Mouse (Mus musculus) CH12.LX (cell line): Measurements from ENCODE around the gene Slc22a4. TPM values are rescaled to one million over a fixed set of nuclear protein-coding genes. Genes with fewer than 3 reads are reported as not detected.

ENCODE experiments used
- DNase-seq: peaks from one replicate; pipeline ENCODE4 v3.0.0-alpha.2; 2013; ENCODE audit errors: extremely low read depth
- H3K27ac ChIP-seq: 2 replicates; pipeline ENCODE4 v1.5.1; 2012; ENCODE audit warnings: low read depth, mild to moderate bottlenecking, control low read depth, moderate library complexity; ENCODE audit not compliant: insufficient read depth
- H3K27me3 ChIP-seq: replicated peaks from 2 replicates; pipeline ENCODE3; 2012; ENCODE audit warnings: inconsistent platforms
- H3K36me3 ChIP-seq, 2 experiments: replicated peaks in 1 of 2; 2 replicates each; pipeline versions ENCODE3 to v1.6.1; 2012; ENCODE audit warnings: inconsistent platforms in 1 of 2, low read length in 1 of 2, mild to moderate bottlenecking in 1 of 2, mixed read lengths in 1 of 2, moderate library complexity in 1 of 2; ENCODE audit not compliant: control insufficient read depth in 1 of 2, insufficient read depth in 1 of 2
- H3K4me1 ChIP-seq, 2 experiments: 2 replicates each; pipeline ENCODE4 v1.6.1; 2012; ENCODE audit warnings: inconsistent platforms in 1 of 2, moderate library complexity in 1 of 2; ENCODE audit not compliant: insufficient read depth in 2 of 2, control insufficient read depth in 1 of 2
- H3K4me2 ChIP-seq: 2 replicates; pipeline ENCODE4 v1.6.1; 2012; ENCODE audit warnings: low read depth, mild to moderate bottlenecking, control low read depth; ENCODE audit not compliant: poor library complexity, insufficient read depth, severe bottlenecking
- H3K4me3 ChIP-seq, 3 experiments: fragments of 150-350 bp in 1 of 3; sonication (generic) in 1 of 3; replicated peaks in 1 of 3; 2 replicates each; pipeline versions ENCODE3 to v1.5.1; 2011 to 2012; ENCODE audit warnings: low read depth in 2 of 3, low read length in 2 of 3, mild to moderate bottlenecking in 2 of 3, moderate library complexity in 2 of 3, control low read depth in 1 of 3, improper control_type of control experiment in 1 of 3, inconsistent platforms in 1 of 3, mixed read lengths in 1 of 3; ENCODE audit not compliant: poor library complexity in 1 of 3
- H3K79me2 ChIP-seq: replicated peaks from 2 replicates; pipeline ENCODE4 v1.6.1; 2012; ENCODE audit warnings: mild to moderate bottlenecking, moderate library complexity; ENCODE audit not compliant: control insufficient read depth, poor library complexity, insufficient read depth, severe bottlenecking; ENCODE audit errors: extremely low read depth
- H3K9ac ChIP-seq: 2 replicates; pipeline ENCODE4 v1.6.1; 2012; ENCODE audit warnings: low read depth, mild to moderate bottlenecking, control low read depth, moderate library complexity; ENCODE audit not compliant: insufficient read depth
- H3K9me3 ChIP-seq: replicated peaks from 2 replicates; pipeline ENCODE3; 2012; ENCODE audit warnings: low read length, inconsistent platforms, mixed read lengths
- CHD1 ChIP-seq: IDR thresholded peaks from 2 replicates; pipeline ENCODE4 v1.6.1; 2012; ENCODE audit warnings: low read depth, low read length, improper control_type of control experiment, inconsistent platforms
- CHD2 ChIP-seq: IDR thresholded peaks from 2 replicates; pipeline ENCODE4 v1.6.1; 2011; ENCODE audit warnings: low read length, improper control_type of control experiment
- CTCF ChIP-seq, 2 experiments: IDR thresholded peaks in 1 of 2; conservative IDR thresholded peaks in 1 of 2; 2 replicates each; pipeline ENCODE4 v1.5.1; 2011 to 2012; ENCODE audit warnings: low read depth in 2 of 2, low read length in 2 of 2, improper control_type of control experiment in 1 of 2, inconsistent platforms in 1 of 2, mild to moderate bottlenecking in 1 of 2, moderate library complexity in 1 of 2
- E2F4 ChIP-seq: IDR thresholded peaks from 2 replicates; pipeline ENCODE4 v1.6.1; 2011; ENCODE audit warnings: low read depth, low read length, improper control_type of control experiment; ENCODE audit not compliant: insufficient replicate concordance
- EP300 ChIP-seq: IDR thresholded peaks from 2 replicates; pipeline ENCODE4 v1.6.1; 2011; ENCODE audit warnings: low read length, improper control_type of control experiment
- ETS1 ChIP-seq: conservative IDR thresholded peaks from 2 replicates; pipeline ENCODE4 v1.6.1; 2012; ENCODE audit warnings: low read depth, mild to moderate bottlenecking, inconsistent platforms, low read length, improper control_type of control experiment, moderate library complexity
- HCFC1 ChIP-seq: IDR thresholded peaks from 2 replicates; pipeline ENCODE4 v1.6.1; 2012; ENCODE audit warnings: low read depth, mild to moderate bottlenecking, inconsistent platforms, low read length, improper control_type of control experiment
- IRF4 ChIP-seq: IDR thresholded peaks from 2 replicates; pipeline ENCODE4 v1.6.1; 2014; ENCODE audit warnings: low read depth, mild to moderate bottlenecking, inconsistent platforms, low read length, improper control_type of control experiment
- JUN ChIP-seq: IDR thresholded peaks from 2 replicates; pipeline ENCODE4 v1.6.1; 2011; ENCODE audit warnings: low read depth, mild to moderate bottlenecking, low read length, improper control_type of control experiment, moderate library complexity; ENCODE audit not compliant: insufficient read depth
- JUND ChIP-seq: conservative IDR thresholded peaks from 2 replicates; pipeline ENCODE4 v1.6.1; 2011; ENCODE audit warnings: low read depth, low read length, improper control_type of control experiment
- KAT2A ChIP-seq: IDR thresholded peaks from 2 replicates; pipeline ENCODE4 v1.6.1; 2012; ENCODE audit warnings: low read length, improper control_type of control experiment, inconsistent platforms; ENCODE audit not compliant: insufficient replicate concordance
- MAFK ChIP-seq: IDR thresholded peaks from 2 replicates; pipeline ENCODE4 v1.6.1; 2011; ENCODE audit warnings: low read length, improper control_type of control experiment; ENCODE audit not compliant: insufficient replicate concordance
- MAZ ChIP-seq: IDR thresholded peaks from 2 replicates; pipeline ENCODE4 v1.6.1; 2012; ENCODE audit warnings: low read depth, mild to moderate bottlenecking, inconsistent platforms, low read length, improper control_type of control experiment, moderate library complexity
- MEF2A ChIP-seq: IDR thresholded peaks from 2 replicates; pipeline ENCODE4 v1.6.1; 2014; ENCODE audit warnings: low read depth, mild to moderate bottlenecking, inconsistent platforms, low read length, improper control_type of control experiment, borderline replicate concordance
- MYC ChIP-seq: IDR thresholded peaks from 2 replicates; pipeline ENCODE4 v1.6.1; 2011; ENCODE audit warnings: low read depth, mild to moderate bottlenecking, improper control_type of control experiment, low read length
- NELFE ChIP-seq: IDR thresholded peaks from 2 replicates; pipeline ENCODE4 v1.6.1; 2011; ENCODE audit warnings: low read depth, low read length, improper control_type of control experiment
- PAX5 ChIP-seq: IDR thresholded peaks from 2 replicates; pipeline ENCODE4 v1.6.1; 2012; ENCODE audit warnings: low read length, inconsistent platforms, mixed read lengths
- POLR2A ChIP-seq: IDR thresholded peaks from 2 replicates; pipeline ENCODE4 v1.6.1; 2011; ENCODE audit warnings: low read depth, mild to moderate bottlenecking, improper control_type of control experiment, low read length
- RAD21 ChIP-seq: IDR thresholded peaks from 2 replicates; pipeline ENCODE4 v1.6.1; 2011; ENCODE audit warnings: low read depth, mild to moderate bottlenecking, low read length, improper control_type of control experiment, moderate library complexity
- RCOR1 ChIP-seq: conservative IDR thresholded peaks from 2 replicates; pipeline ENCODE4 v1.6.1; 2012; ENCODE audit warnings: low read depth, mild to moderate bottlenecking, inconsistent platforms, low read length, improper control_type of control experiment
- SIN3A ChIP-seq: IDR thresholded peaks from 2 replicates; pipeline ENCODE4 v1.6.1; 2012; ENCODE audit warnings: low read length, improper control_type of control experiment, inconsistent platforms
- SMC3 ChIP-seq: IDR thresholded peaks from 2 replicates; pipeline ENCODE4 v1.6.1; 2011; ENCODE audit warnings: low read depth, low read length, improper control_type of control experiment
- TBP ChIP-seq: conservative IDR thresholded peaks from 2 replicates; pipeline ENCODE4 v1.6.1; 2011; ENCODE audit warnings: low read depth, low read length, improper control_type of control experiment
- UBTF ChIP-seq: IDR thresholded peaks from 2 replicates; pipeline ENCODE4 v1.6.1; 2012; ENCODE audit warnings: low read depth, mild to moderate bottlenecking, inconsistent platforms, low read length, improper control_type of control experiment, moderate library complexity
- USF1 ChIP-seq: IDR thresholded peaks from 2 replicates; pipeline ENCODE4 v1.6.1; 2014; ENCODE audit warnings: low read depth, mild to moderate bottlenecking, inconsistent platforms, low read length, improper control_type of control experiment
- ZC3H11A ChIP-seq: IDR thresholded peaks from 2 replicates; pipeline ENCODE4 v1.6.1; 2012; ENCODE audit warnings: low read depth, mild to moderate bottlenecking, inconsistent platforms, low read length, improper control_type of control experiment
- ZMIZ1 ChIP-seq: IDR thresholded peaks from 2 replicates; pipeline ENCODE4 v1.6.1; 2012; ENCODE audit warnings: low read depth, mild to moderate bottlenecking, inconsistent platforms, low read length, improper control_type of control experiment
- ZNF384 ChIP-seq: IDR thresholded peaks from 2 replicates; pipeline ENCODE4 v1.6.1; 2012; ENCODE audit warnings: low read depth, low read length, improper control_type of control experiment, inconsistent platforms
- dilution Hi-C: fragments of 300-500 bp; cut with MboI; formaldehyde crosslinking; loops from 2 replicates; pipeline ENCODE4 v1.14.3; 2020; ENCODE audit warnings: low sequenced_read_pairs; ENCODE audit not compliant: extremely low pct_unique_long_range_greater_than_20kb, extremely low pct_ligation_motif_present
- in situ Hi-C: fragments of 300-500 bp; cut with MboI; formaldehyde crosslinking; loops from 3 replicates; pipeline ENCODE4 v1.14.3; 2019; ENCODE audit warnings: low sequenced_read_pairs, low pct_ligation_motif_present, low pct_unique_long_range_greater_than_20kb, mixed read lengths
- polyA plus RNA-seq: library from polyadenylated mRNA; unstranded; fragments of >175 nt; gene quantifications from 2 replicates; pipeline ENCODE4 v1.2.1, GENCODE M21; 2012; ENCODE audit warnings: low read depth; ENCODE audit not compliant: insufficient read length
- total RNA-seq, 2 experiments: library from RNA; depleted of rRNA; stranded (reverse); fragments of 300-350 nt in 1 of 2; fragments of >200 nt in 1 of 2; gene quantifications; 2 replicates each; pipeline ENCODE4 v1.2.3; 2012 to 2014

Gene Slc22a4
- total and polyA plus RNA-seq, 3 experiments, result not detected

- H3K27me3 ChIP-seq, result peaks cover 12% of the 10 kb centered on the region
- H3K27ac ChIP-seq, result no peak overlapping the region
- H3K4me3 ChIP-seq, result no peak overlapping the region
- peaks cover 10 to 18% of the 10 kb centered on the region in 2 experiments for H3K4me1 ChIP-seq
- no peak for DNase-seq
- no peak for TF ChIP-seq TBP
- no peak for TF ChIP-seq SIN3A
- no peak for TF ChIP-seq CHD2
- no peak for TF ChIP-seq JUN
- no peak for TF ChIP-seq CTCF (conservative IDR thresholded peaks at IDR 0.05 in 1 of 2, IDR thresholded peaks at IDR 0.05 in 1 of 2; ENCODE audit: low read depth in 2 of 2, low read length in 2 of 2)
- no peak for TF ChIP-seq MAFK
- no peak for TF ChIP-seq PAX5
- no peak for TF ChIP-seq CHD1
- TF ChIP-seq ETS1, result no peak
- no peak for TF ChIP-seq UBTF
- no peak for TF ChIP-seq NELFE
- no peak for TF ChIP-seq MEF2A
- no peak for TF ChIP-seq SMC3
- no peak for TF ChIP-seq MYC
- TF ChIP-seq POLR2A, result no peak
- no peak overlapping the region for H3K9ac ChIP-seq
- H3K79me2 ChIP-seq, result no peaks in the 10 kb centered on the region
- H3K36me3 ChIP-seq, result no peaks in the 10 kb centered on the region
- no peak overlapping the region for H3K4me2 ChIP-seq
- in situ Hi-C loops, result no loop called here
- dilution Hi-C loops, result no loop called here
- peaks cover 3% of the 10 kb centered on the region for H3K9me3 ChIP-seq
Observed at GRCm38 (mm10) chr11:54075353-54075752, 47.5 kb upstream of the Slc22a4 start.

DNA sequence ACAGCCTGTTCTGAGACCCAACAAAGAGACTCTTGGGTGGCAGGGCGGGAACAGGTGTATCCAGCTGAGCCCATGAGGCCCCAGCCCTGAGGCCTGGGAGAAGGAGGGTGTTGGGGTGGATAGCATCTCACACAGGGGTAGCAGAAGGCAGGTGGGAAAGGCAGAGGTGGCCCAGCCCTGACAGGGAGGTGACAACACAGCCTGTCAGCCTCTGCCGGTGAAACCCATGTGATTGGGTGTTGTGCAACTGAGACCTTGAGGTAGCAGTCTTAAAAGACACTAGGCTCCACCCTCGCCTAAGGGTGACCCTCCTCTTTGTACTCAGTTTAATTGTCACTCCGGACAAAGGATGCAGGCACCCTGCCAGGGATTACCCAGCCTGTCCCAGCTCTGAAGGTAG lies 45.4 kb upstream of the Slc22a4 start:
- Histone ChIP-seq H3K4me2 (no peak overlapping the region), H3K27me3 (peaks cover 8% of the 10 kb centered on the region), H3K9me3 (peaks cover 3% of the 10 kb centered on the region), H3K4me3 (no peak overlapping the region), H3K79me2 (no peaks in the 10 kb centered on the region), H3K36me3 (no peaks in the 10 kb centered on the region), H3K4me1 (peaks cover 10 to 18% of the 10 kb centered on the region in 2 experiments), H3K9ac (no peak overlapping the region), H3K27ac (no peak overlapping the region)
- in situ Hi-C loops, result no loop called here
- DNase-seq, result no peak
- dilution Hi-C loops, result no loop called here
- TF ChIP-seq JUND, result no peak
- TF ChIP-seq HCFC1, result no peak
- TF ChIP-seq ZC3H11A, result no peak
- TF ChIP-seq USF1, result no peak
- no peak for TF ChIP-seq CHD1
- no peak for TF ChIP-seq KAT2A
- no peak for TF ChIP-seq SMC3
- no peak for TF ChIP-seq EP300
- TF ChIP-seq E2F4, result no peak
- TF ChIP-seq RAD21, result no peak
- no peak for TF ChIP-seq ZNF384
- TF ChIP-seq UBTF, result no peak
- no peak for TF ChIP-seq CTCF (conservative IDR thresholded peaks at IDR 0.05 in 1 of 2, IDR thresholded peaks at IDR 0.05 in 1 of 2; ENCODE audit: low read depth in 2 of 2, low read length in 2 of 2)
- TF ChIP-seq MEF2A, result no peak
- no peak for TF ChIP-seq ZMIZ1
- no peak for TF ChIP-seq IRF4
- TF ChIP-seq RCOR1, result no peak
- TF ChIP-seq MAZ, result no peak
- TF ChIP-seq MAFK, result no peak
